Mouse (Mus musculus): Measurements from ENCODE around the gene Zfp385a. TPM values are rescaled to one million over a fixed set of nuclear protein-coding genes. Genes with fewer than 3 reads are reported as not detected.

The Zfp385a gene
- polyA plus RNA-seq, 1 experiment from 2014 or later: 19.2 TPM

- Histone ChIP-seq H3K9me3 (ENCODE audit: control insufficient read depth, low read length) (no peaks in the 10 kb centered on the region), H3K4me1 (ENCODE audit: control insufficient read depth, insufficient read depth, low read length) (peaks cover 16% of the 10 kb centered on the region), H3K9ac (ENCODE audit: low read length) (no peak overlapping the region), H3K4me2 (ENCODE audit: low read depth, severe bottlenecking) (peak overlapping the region; percentile 48), H3K27ac (replicated peaks; ENCODE audit: low read depth, low read length) (no peak overlapping the region), H3K36me3 (ENCODE audit: control insufficient read depth, insufficient read depth, low read length) (no peaks in the 10 kb centered on the region), H3K4me3 (ENCODE audit: low read depth, low read length) (peak overlapping the region; percentile 22), H3K27me3 (ENCODE audit: control insufficient read depth, insufficient read depth, low read length) (no peaks in the 10 kb centered on the region)
- DNase-seq (ENCODE audit: low spot score): no peak
- ATAC-seq (ENCODE audit: insufficient number of reproducible peaks, low FRiP score, low TSS enrichment, low read depth): 0 out of 2 replicates have a peak, but pooled peaks have one; percentile 8
- WGBS: 37% methylated on average over 21 of the region's 22 CpGs
Observed at GRCm38 (mm10) chr15:103314181-103314580, 25.7 kb downstream of the Zfp385a start.

GRCm38 (mm10) chr15:103313495-103314095 is 26.3 kb downstream of the Zfp385a start:
- H3K27ac ChIP-seq (replicated peaks; ENCODE audit: low read depth, low read length): no peak overlapping the region
- H3K9ac ChIP-seq (ENCODE audit: low read length): no peak overlapping the region
- DNase-seq (ENCODE audit: low spot score) (peak; percentile 73), ATAC-seq (ENCODE audit: insufficient number of reproducible peaks, low FRiP score, low TSS enrichment, low read depth) (no peak)
- H3K9me3 ChIP-seq (ENCODE audit: control insufficient read depth, low read length): no peaks in the 10 kb centered on the region
- H3K4me2 ChIP-seq (ENCODE audit: low read depth, severe bottlenecking): no peak overlapping the region
- H3K4me3 ChIP-seq (ENCODE audit: low read depth, low read length): no peak overlapping the region
- no peaks in the 10 kb centered on the region for H3K36me3 ChIP-seq (ENCODE audit: control insufficient read depth, insufficient read depth, low read length)
- H3K27me3 ChIP-seq (ENCODE audit: control insufficient read depth, insufficient read depth, low read length): no peaks in the 10 kb centered on the region
- 16% methylated on average over 18 of the region's 18 CpGs for WGBS
- H3K4me1 ChIP-seq (ENCODE audit: control insufficient read depth, insufficient read depth, low read length): peaks cover 18% of the 10 kb centered on the region

- Histone ChIP-seq H3K27ac (replicated peaks; ENCODE audit: low read depth, low read length) (0 out of 2 replicates have a peak within 1 kb of the TSS, but pooled peaks have one; percentile 21), H3K36me3 (ENCODE audit: control insufficient read depth, insufficient read depth, low read length) (no peaks in the 10 kb centered on the region), H3K4me1 (ENCODE audit: control insufficient read depth, insufficient read depth, low read length) (peaks cover 33% of the 10 kb centered on the region), H3K4me2 (ENCODE audit: low read depth, severe bottlenecking) (no peak within 1 kb of the TSS), H3K9ac (ENCODE audit: low read length) (no peak within 1 kb of the TSS), H3K4me3 (ENCODE audit: low read depth, low read length) (no peak within 1 kb of the TSS), H3K9me3 (ENCODE audit: control insufficient read depth, low read length) (no peaks in the 10 kb centered on the region), H3K27me3 (ENCODE audit: control insufficient read depth, insufficient read depth, low read length) (no peaks in the 10 kb centered on the region)
- DNase-seq (ENCODE audit: low spot score) (no peak), ATAC-seq (ENCODE audit: insufficient number of reproducible peaks, low FRiP score, low TSS enrichment, low read depth) (no peak)
- WGBS: 68% methylated on average over 6 of the region's 6 CpGs
Observed at GRCm38 (mm10) chr15:103310365-103310910, 29.5 kb downstream of the Zfp385a start, which contains the start of gene Gpr84. Gene Gpr84, minus strand, starts transcription at chr15:103310612.

- no peaks in the 10 kb centered on the region for H3K9me3 ChIP-seq (ENCODE audit: control insufficient read depth, low read length)
- H3K4me2 ChIP-seq (ENCODE audit: low read depth, severe bottlenecking): peak overlapping the region; percentile 22
- H3K4me3 ChIP-seq (ENCODE audit: low read depth, low read length): no peak overlapping the region
- no peaks in the 10 kb centered on the region for H3K36me3 ChIP-seq (ENCODE audit: control insufficient read depth, insufficient read depth, low read length)
- ATAC-seq (ENCODE audit: insufficient number of reproducible peaks, low FRiP score, low TSS enrichment, low read depth): no peak
- H3K27me3 ChIP-seq (ENCODE audit: control insufficient read depth, insufficient read depth, low read length): no peaks in the 10 kb centered on the region
- no peak overlapping the region for H3K27ac ChIP-seq (replicated peaks; ENCODE audit: low read depth, low read length)
- peak; percentile 39 for DNase-seq (ENCODE audit: low spot score)
- 63% methylated on average over 26 of the region's 26 CpGs for WGBS
- peaks cover 29% of the 10 kb centered on the region for H3K4me1 ChIP-seq (ENCODE audit: control insufficient read depth, insufficient read depth, low read length)
- peak overlapping the region; percentile 22; the same call in 1 of the 2 replicates for H3K9ac ChIP-seq (ENCODE audit: low read length)
Observed at GRCm38 (mm10) chr15:103308876-103309580, 30.9 kb downstream of the Zfp385a start.

GRCm38 (mm10) chr15:103308056-103308875 is 31.6 kb downstream of the Zfp385a start:
- no peak overlapping the region for H3K4me3 ChIP-seq (ENCODE audit: low read depth, low read length)

GRCm38 (mm10) chr15:103307125-103307524 is 32.8 kb downstream of the Zfp385a start:
- DNase-seq (ENCODE audit: low spot score) (peak; percentile 99), ATAC-seq (ENCODE audit: insufficient number of reproducible peaks, low FRiP score, low TSS enrichment, low read depth) (no peak)
- no peak overlapping the region for H3K4me3 ChIP-seq (ENCODE audit: low read depth, low read length)
- no peaks in the 10 kb centered on the region for H3K27me3 ChIP-seq (ENCODE audit: control insufficient read depth, insufficient read depth, low read length)
- WGBS: 4% methylated on average over 7 of the region's 7 CpGs
- H3K4me2 ChIP-seq (ENCODE audit: low read depth, severe bottlenecking): no peak overlapping the region
- no peak overlapping the region for H3K9ac ChIP-seq (ENCODE audit: low read length)
- H3K36me3 ChIP-seq (ENCODE audit: control insufficient read depth, insufficient read depth, low read length): no peaks in the 10 kb centered on the region
- peaks cover 42% of the 10 kb centered on the region for H3K4me1 ChIP-seq (ENCODE audit: control insufficient read depth, insufficient read depth, low read length)
- H3K9me3 ChIP-seq (ENCODE audit: control insufficient read depth, low read length): no peaks in the 10 kb centered on the region
- 0 out of 2 replicates have a peak overlapping the region, but pooled peaks have one; percentile 26 for H3K27ac ChIP-seq (replicated peaks; ENCODE audit: low read depth, low read length)

More at GRCm38 (mm10) chr15:103308056-103308875, 31.6 kb downstream of the Zfp385a start:
- Histone ChIP-seq H3K27me3 (ENCODE audit: control insufficient read depth, insufficient read depth, low read length) (no peaks in the 10 kb centered on the region), H3K4me2 (ENCODE audit: low read depth, severe bottlenecking) (peak overlapping the region; percentile 22), H3K4me1 (ENCODE audit: control insufficient read depth, insufficient read depth, low read length) (peaks cover 32% of the 10 kb centered on the region), H3K9ac (ENCODE audit: low read length) (peak overlapping the region; percentile 22; the same call in 1 of the 2 replicates), H3K27ac (replicated peaks; ENCODE audit: low read depth, low read length) (no peak overlapping the region), H3K9me3 (ENCODE audit: control insufficient read depth, low read length) (no peaks in the 10 kb centered on the region), H3K36me3 (ENCODE audit: control insufficient read depth, insufficient read depth, low read length) (no peaks in the 10 kb centered on the region)
- peak; percentile 66 for DNase-seq (ENCODE audit: low spot score)
- 42% methylated on average over 28 of the region's 28 CpGs for WGBS
- no peak for ATAC-seq (ENCODE audit: insufficient number of reproducible peaks, low FRiP score, low TSS enrichment, low read depth)

- 19% methylated on average over 8 of the region's 8 CpGs for WGBS
- ATAC-seq (ENCODE audit: insufficient number of reproducible peaks, low FRiP score, low TSS enrichment, low read depth) (no peak), DNase-seq (ENCODE audit: low spot score) (no peak)
- H3K9ac ChIP-seq (ENCODE audit: low read length): peak overlapping the region; percentile 64
- no peaks in the 10 kb centered on the region for H3K36me3 ChIP-seq (ENCODE audit: control insufficient read depth, insufficient read depth, low read length)
- no peaks in the 10 kb centered on the region for H3K27me3 ChIP-seq (ENCODE audit: control insufficient read depth, insufficient read depth, low read length)
- H3K27ac ChIP-seq (replicated peaks; ENCODE audit: low read depth, low read length): peak overlapping the region; percentile 98
- H3K9me3 ChIP-seq (ENCODE audit: control insufficient read depth, low read length): no peaks in the 10 kb centered on the region
- peak overlapping the region; percentile 66 for H3K4me2 ChIP-seq (ENCODE audit: low read depth, severe bottlenecking)
- H3K4me3 ChIP-seq (ENCODE audit: low read depth, low read length): peak overlapping the region; percentile 26
- H3K4me1 ChIP-seq (ENCODE audit: control insufficient read depth, insufficient read depth, low read length): peaks cover 52% of the 10 kb centered on the region
Observed at GRCm38 (mm10) chr15:103305792-103306645, 33.9 kb downstream of the Zfp385a start.
